Comparison of ENCODE assay signal across 8 mouse cellular contexts in genomic region chr2:155276621-155277175, GRCm38 (mm10). TPM values are rescaled to one million over a fixed set of nuclear protein-coding genes. Genes with fewer than 3 reads are reported as not detected.
DNase-seq lines count a peak whose midpoint lies in the region; ATAC-seq and TF ChIP-seq lines count a peak whose summit lies in the region.

No protein-coding gene starts in this region.

- peak; percentile 37; the same call in 1 of the 2 replicates for TF ChIP-seq POLR2A in cortical plate, adult 2 months (IDR thresholded peaks at IDR 0.05; ENCODE audit: extremely low read depth, insufficient read depth, low read length)

- DNase-seq in A20 (ENCODE audit: low read depth, low spot score) (peak; percentile 76), adipocyte (ENCODE audit: low spot score) (peak; percentile 57)
- DNase-seq in gastrocnemius, postnatal 10 days: peak; percentile 70
- peak; percentile 65 for DNase-seq in liver, embryonic 13.5 days
- DNase-seq in naive thymus-derived CD4-positive, alpha-beta T cell, adult 2 months (ENCODE audit: low read depth): peak; percentile 77
- DNase-seq in testis, postnatal 14 days (ENCODE audit: low spot score): peak; percentile 75

- ATAC-seq in intestine, embryonic 16.5 days: peak; percentile 96
- ATAC-seq in liver, embryonic 13.5 days (ENCODE audit: low read depth): peak; percentile 89

- H3K4me1 ChIP-seq in cortical plate, adult 2 months (ENCODE audit: control insufficient read depth, insufficient read depth, low read length): no peaks in the 10 kb centered on the region
- peaks cover 5% of the 10 kb centered on the region; the same call in 1 of the 2 replicates for H3K4me1 ChIP-seq in intestine, embryonic 16.5 days (ENCODE audit: control insufficient read depth, insufficient read depth, low read length)
- H3K4me1 ChIP-seq in liver, embryonic 13.5 days (replicated peaks): peaks cover 16% of the 10 kb centered on the region

- H3K27ac ChIP-seq in cortical plate, adult 2 months (ENCODE audit: insufficient read depth, low read length): peak overlapping the region; percentile 93
- peak overlapping the region; percentile 86 for H3K27ac ChIP-seq in intestine, embryonic 16.5 days (ENCODE audit: low read length)
- peak overlapping the region; percentile 75 for H3K27ac ChIP-seq in liver, embryonic 13.5 days

- H3K9me3 ChIP-seq in intestine, embryonic 16.5 days (ENCODE audit: control insufficient read depth, low read length): no peaks in the 10 kb centered on the region
- no peaks in the 10 kb centered on the region for H3K9me3 ChIP-seq in liver, embryonic 13.5 days (replicated peaks)

- under 1% methylated on average over 36 of the region's 49 CpGs for WGBS in intestine, embryonic 16.5 days
- WGBS in liver, embryonic 13.5 days (ENCODE audit: insufficient replicate concordance): 1% methylated on average over 31 of the region's 49 CpGs

- H3K27me3 ChIP-seq in intestine, embryonic 16.5 days (replicated peaks; ENCODE audit: control insufficient read depth, insufficient read depth, low read length): no peaks in the 10 kb centered on the region
- H3K27me3 ChIP-seq in liver, embryonic 13.5 days: no peaks in the 10 kb centered on the region

- TF ChIP-seq CTCF in cortical plate, adult 2 months (IDR thresholded peaks at IDR 0.05; ENCODE audit: extremely low read depth, insufficient read depth, low read length): no peak

- peak overlapping the region; percentile 78 for H3K4me3 ChIP-seq in cortical plate, adult 2 months (ENCODE audit: insufficient read depth, low read length)
- peak overlapping the region; percentile 98 for H3K4me3 ChIP-seq in intestine, embryonic 16.5 days (ENCODE audit: low read length)
- peak overlapping the region; percentile 91 for H3K4me3 ChIP-seq in liver, embryonic 13.5 days (replicated peaks)

- H3K36me3 ChIP-seq in intestine, embryonic 16.5 days (ENCODE audit: control insufficient read depth, insufficient read depth, low read length): no peaks in the 10 kb centered on the region
- 0 out of 2 replicates have a peak, but pooled peaks cover 3% of the 10 kb centered on the region for H3K36me3 ChIP-seq in liver, embryonic 13.5 days

- peak overlapping the region; percentile 93 for H3K9ac ChIP-seq in intestine, embryonic 16.5 days (ENCODE audit: low read depth, low read length)
- H3K9ac ChIP-seq in liver, embryonic 13.5 days: peak overlapping the region; percentile 86

- peak overlapping the region; percentile 78 for H3K4me2 ChIP-seq in intestine, embryonic 16.5 days (ENCODE audit: low read depth, low read length)
- peak overlapping the region; percentile 98 for H3K4me2 ChIP-seq in liver, embryonic 13.5 days

RNA-seq across cellular contexts. Expression of gene Map1lc3a, which starts 0.6 kb away (rescaled TPM):
- polyA plus RNA-seq in cortical plate, adult 2 months (2012; rRNA removed): 419 and 446 TPM in 2 replicates
- 100 to 1,000 TPM; 165 to 183 TPM for total RNA-seq in gastrocnemius, postnatal 10 days (2021)
- 131 and 136 TPM in 2 replicates for polyA plus RNA-seq in intestine, embryonic 16.5 days (2015; fragmentation: Nextera tagmentation; extraction: Ambion mirVana)
- 18.7 and 23.4 TPM in 2 replicates for polyA plus RNA-seq in liver, embryonic 13.5 days (2015; fragmentation: Nextera tagmentation; extraction: Ambion mirVana)

RNA-seq across cellular contexts. Expression of gene Dynlrb1, which starts 40.4 kb away (rescaled TPM):
- polyA plus RNA-seq in cortical plate, adult 2 months (2012; rRNA removed): 788 and 867 TPM in 2 replicates
- total RNA-seq in gastrocnemius, postnatal 10 days (2021): 100 to 1,000 TPM; 155 to 156 TPM
- 328 and 337 TPM in 2 replicates for polyA plus RNA-seq in intestine, embryonic 16.5 days (2015; fragmentation: Nextera tagmentation; extraction: Ambion mirVana)
- 147 and 150 TPM in 2 replicates for polyA plus RNA-seq in liver, embryonic 13.5 days (2015; fragmentation: Nextera tagmentation; extraction: Ambion mirVana)

Comparison
In these comparisons a context has a peak if more than half of its experiments do, and no peak if none do; other contexts are left out.
1. Peak in every context shown above with its lines: DNase-seq, ATAC-seq, H3K4me3 ChIP-seq and H3K27ac ChIP-seq.